In genomic region chr17:34217986-34218385, GRCm38 (mm10) we compare ENCODE assay signal across 10 mouse cellular contexts. TPM values are rescaled to one million over a fixed set of nuclear protein-coding genes. Genes with fewer than 3 reads are reported as not detected.
"Had no signal": no experiment of that assay in that cellular context is flagged by ENCODE, and none has a peak within 500 bp of the region (broad histone marks: within the 10 kb centered on the region; RNA-seq: fewer than 3 reads in every experiment).

No protein-coding gene starts in this region.

- H3K36me3 ChIP-seq: kidney, embryonic 15.5 days; limb, embryonic 13.5 days; midbrain, embryonic 10.5 days; neural tube, embryonic 15.5 days had no signal

- H3K27ac ChIP-seq: kidney, embryonic 15.5 days; limb, embryonic 13.5 days; liver, embryonic 14.5 days; midbrain, embryonic 10.5 days; neural tube, embryonic 15.5 days had no signal

- H3K4me3 ChIP-seq: kidney, embryonic 15.5 days; limb, embryonic 13.5 days; midbrain, embryonic 10.5 days; myocyte; neural tube, embryonic 15.5 days had no signal

- DNase-seq: midbrain, embryonic 14.5 days; right cerebral cortex, adult 18-20 months had no signal

- H3K4me1 ChIP-seq: limb, embryonic 13.5 days; neural tube, embryonic 15.5 days had no signal

- H3K9ac ChIP-seq: kidney, embryonic 15.5 days; limb, embryonic 13.5 days; liver, embryonic 14.5 days; neural tube, embryonic 15.5 days had no signal

RNA-seq across cellular contexts. Expression of gene H2-Ob, which starts 20.7 kb away (rescaled TPM):
- total RNA-seq: left cerebral cortex, postnatal 4 days had no signal
- polyA plus RNA-seq: limb, embryonic 13.5 days; midbrain, embryonic 10.5 days; midbrain, embryonic 14.5 days; myocyte; neural tube, embryonic 11.5 days had no signal
